Mouse (Mus musculus): ENCODE results near the gene Igsf11. TPM values are rescaled to one million over a fixed set of nuclear protein-coding genes. Genes with fewer than 3 reads are reported as not detected.

Gene Igsf11
- polyA plus RNA-seq, 1 experiment from 2014 or later = 1.8 TPM

GRCm38 (mm10) chr16:38908304-38908703 is 15.8 kb downstream of the Igsf11 start:
- H3K4me3 ChIP-seq = no peak overlapping the region
- H3K27me3 ChIP-seq = peaks cover 21% of the 10 kb centered on the region; the same call in 1 of the 2 replicates
- no peak overlapping the region for H3K9ac ChIP-seq (replicated peaks)
- peaks cover 4% of the 10 kb centered on the region; the same call in 1 of the 2 replicates for H3K4me1 ChIP-seq
- ATAC-seq (ENCODE audit: low FRiP score, low read depth) = no peak
- no peaks in the 10 kb centered on the region for H3K9me3 ChIP-seq
- WGBS = 86% methylated on average over 9 of the region's 9 CpGs
- H3K4me2 ChIP-seq (replicated peaks) = no peak overlapping the region
- H3K27ac ChIP-seq (replicated peaks) = no peak overlapping the region
- no peaks in the 10 kb centered on the region for H3K36me3 ChIP-seq

- WGBS = 87% methylated on average over 12 of the region's 12 CpGs
- H3K9me3 ChIP-seq = no peaks in the 10 kb centered on the region
- H3K4me2 ChIP-seq (replicated peaks) = no peak overlapping the region
- peaks cover 3% of the 10 kb centered on the region; the same call in 1 of the 2 replicates for H3K4me1 ChIP-seq
- no peak overlapping the region for H3K27ac ChIP-seq (replicated peaks)
- no peak for ATAC-seq (ENCODE audit: low FRiP score, low read depth)
- peaks cover 10% of the 10 kb centered on the region; the same call in 1 of the 2 replicates for H3K27me3 ChIP-seq
- no peaks in the 10 kb centered on the region for H3K36me3 ChIP-seq
- no peak overlapping the region for H3K4me3 ChIP-seq
- H3K9ac ChIP-seq (replicated peaks) = no peak overlapping the region
Measured at GRCm38 (mm10) chr16:38909506-38909905, 17.0 kb downstream of the Igsf11 start.

GRCm38 (mm10) chr16:38910088-38910487 is 17.6 kb downstream of the Igsf11 start:
- no peak overlapping the region for H3K27ac ChIP-seq (replicated peaks)
- peaks cover 3% of the 10 kb centered on the region; the same call in 1 of the 2 replicates for H3K4me1 ChIP-seq
- H3K4me2 ChIP-seq (replicated peaks) = no peak overlapping the region
- H3K9me3 ChIP-seq = no peaks in the 10 kb centered on the region
- H3K9ac ChIP-seq (replicated peaks) = no peak overlapping the region
- WGBS = 85% methylated on average over 8 of the region's 8 CpGs
- no peak for ATAC-seq (ENCODE audit: low FRiP score, low read depth)
- H3K4me3 ChIP-seq = no peak overlapping the region
- peaks cover 10% of the 10 kb centered on the region; the same call in 1 of the 2 replicates for H3K27me3 ChIP-seq
- no peaks in the 10 kb centered on the region for H3K36me3 ChIP-seq

DNA sequence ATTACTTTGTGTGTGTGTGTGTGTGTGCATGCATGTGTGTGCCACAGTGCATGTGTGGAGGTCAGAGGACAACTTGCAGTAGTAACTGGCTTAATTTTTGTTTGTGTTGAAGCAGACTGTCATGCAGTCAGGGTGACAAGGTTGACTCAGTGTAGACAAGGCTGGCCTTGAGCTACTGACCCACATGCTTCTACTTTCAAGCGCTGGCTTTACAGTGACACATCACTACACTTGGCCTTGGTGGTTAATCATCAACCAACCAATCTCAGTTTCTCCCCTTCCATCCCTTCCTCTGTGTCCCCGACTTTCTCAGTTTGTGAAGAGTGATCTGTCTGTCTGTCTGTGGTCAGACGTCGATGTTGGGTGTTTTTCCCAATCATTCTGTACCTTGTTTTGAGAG is 23.0 kb downstream of the Igsf11 start:
- H3K4me1 ChIP-seq = no peaks in the 10 kb centered on the region
- no peaks in the 10 kb centered on the region for H3K36me3 ChIP-seq
- H3K27me3 ChIP-seq = no peaks in the 10 kb centered on the region
- H3K9ac ChIP-seq (replicated peaks) = no peak overlapping the region
- no peak overlapping the region for H3K27ac ChIP-seq (replicated peaks)
- H3K4me2 ChIP-seq (replicated peaks) = no peak overlapping the region
- H3K4me3 ChIP-seq = no peak overlapping the region
- no peaks in the 10 kb centered on the region for H3K9me3 ChIP-seq
- WGBS = 94% methylated on average over 4 of the region's 4 CpGs
- ATAC-seq (ENCODE audit: low FRiP score, low read depth) = no peak

GRCm38 (mm10) chr16:38916053-38916786 is 23.7 kb downstream of the Igsf11 start:
- Histone ChIP-seq H3K27me3 (no peaks in the 10 kb centered on the region), H3K9me3 (no peaks in the 10 kb centered on the region), H3K4me3 (no peak overlapping the region), H3K4me2 (replicated peaks) (no peak overlapping the region), H3K36me3 (no peaks in the 10 kb centered on the region), H3K9ac (replicated peaks) (no peak overlapping the region), H3K27ac (replicated peaks) (no peak overlapping the region), H3K4me1 (no peaks in the 10 kb centered on the region)
- ATAC-seq (ENCODE audit: low FRiP score, low read depth) = no peak
- 90% methylated on average over 12 of the region's 12 CpGs for WGBS

GRCm38 (mm10) chr16:38916885-38917284 is 24.4 kb downstream of the Igsf11 start:
- Histone ChIP-seq H3K4me2 (replicated peaks) (no peak overlapping the region), H3K27ac (replicated peaks) (no peak overlapping the region), H3K9me3 (no peaks in the 10 kb centered on the region), H3K27me3 (no peaks in the 10 kb centered on the region), H3K4me1 (no peaks in the 10 kb centered on the region), H3K36me3 (no peaks in the 10 kb centered on the region), H3K4me3 (no peak overlapping the region), H3K9ac (replicated peaks) (no peak overlapping the region)
- WGBS = 82% methylated on average over 5 of the region's 5 CpGs
- ATAC-seq (ENCODE audit: low FRiP score, low read depth) = no peak

GRCm38 (mm10) chr16:38918121-38918520 is 25.6 kb downstream of the Igsf11 start:
- H3K9me3 ChIP-seq = no peaks in the 10 kb centered on the region
- no peak for ATAC-seq (ENCODE audit: low FRiP score, low read depth)
- no peaks in the 10 kb centered on the region for H3K36me3 ChIP-seq
- H3K4me1 ChIP-seq = no peaks in the 10 kb centered on the region
- no peaks in the 10 kb centered on the region for H3K27me3 ChIP-seq
- H3K9ac ChIP-seq (replicated peaks) = no peak overlapping the region
- no peak overlapping the region for H3K4me2 ChIP-seq (replicated peaks)
- WGBS = 89% methylated on average over 2 of the region's 2 CpGs
- no peak overlapping the region for H3K4me3 ChIP-seq
- no peak overlapping the region for H3K27ac ChIP-seq (replicated peaks)

DNA sequence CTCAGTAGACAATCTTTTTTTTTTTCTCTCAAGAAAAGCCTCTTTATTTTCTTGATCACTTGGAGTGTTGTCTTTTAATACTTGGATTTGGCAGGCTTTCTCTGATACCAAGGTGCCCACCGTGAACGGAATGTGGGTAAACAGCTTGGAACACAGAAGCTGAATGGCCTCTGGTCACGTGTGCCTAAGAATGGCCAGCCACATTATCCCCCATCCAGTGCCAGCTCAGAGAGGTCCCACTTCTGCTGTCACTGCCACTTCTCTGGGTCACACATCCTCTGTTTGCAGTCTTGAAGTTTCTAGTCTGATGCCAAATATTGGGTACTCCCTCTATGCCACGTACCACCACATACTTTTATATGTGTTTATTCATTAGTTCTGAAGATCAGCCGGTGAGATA is 28.0 kb downstream of the Igsf11 start:
- Histone ChIP-seq H3K9me3 (no peaks in the 10 kb centered on the region), H3K27ac (replicated peaks) (no peak overlapping the region), H3K4me1 (no peaks in the 10 kb centered on the region), H3K36me3 (no peaks in the 10 kb centered on the region), H3K4me2 (replicated peaks) (no peak overlapping the region), H3K27me3 (no peaks in the 10 kb centered on the region), H3K4me3 (no peak overlapping the region), H3K9ac (replicated peaks) (no peak overlapping the region)
- 86% methylated on average over 5 of the region's 5 CpGs for WGBS
- no peak for ATAC-seq (ENCODE audit: low FRiP score, low read depth)

DNA sequence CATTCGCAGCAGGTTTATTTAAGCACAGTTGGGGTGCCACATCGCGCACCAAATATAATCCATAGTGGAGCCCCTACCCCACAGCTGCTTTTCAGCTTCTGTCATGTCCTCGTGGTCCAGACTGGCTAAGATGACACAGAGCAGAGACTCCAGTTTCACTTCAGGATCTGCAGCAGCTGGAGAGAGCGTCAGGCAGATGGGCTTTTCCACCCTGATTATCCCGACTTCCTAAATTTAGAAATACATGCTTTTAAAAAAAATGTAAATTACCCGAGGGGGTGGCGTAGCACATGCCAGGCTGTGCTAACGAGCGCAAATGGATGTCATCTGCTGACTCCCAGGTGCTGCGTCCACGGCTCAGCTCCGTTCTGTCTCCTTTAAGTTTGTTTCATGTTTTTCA is 32.5 kb downstream of the Igsf11 start:
- H3K4me1 ChIP-seq = no peaks in the 10 kb centered on the region
- no peaks in the 10 kb centered on the region for H3K27me3 ChIP-seq
- WGBS = 70% methylated on average over 13 of the region's 13 CpGs
- peak; percentile 56 for ATAC-seq (ENCODE audit: low FRiP score, low read depth)
- no peaks in the 10 kb centered on the region for H3K9me3 ChIP-seq
- H3K4me2 ChIP-seq (replicated peaks) = no peak overlapping the region
- no peaks in the 10 kb centered on the region for H3K36me3 ChIP-seq
- H3K9ac ChIP-seq (replicated peaks) = no peak overlapping the region
- H3K4me3 ChIP-seq = no peak overlapping the region
- H3K27ac ChIP-seq (replicated peaks) = no peak overlapping the region

DNA sequence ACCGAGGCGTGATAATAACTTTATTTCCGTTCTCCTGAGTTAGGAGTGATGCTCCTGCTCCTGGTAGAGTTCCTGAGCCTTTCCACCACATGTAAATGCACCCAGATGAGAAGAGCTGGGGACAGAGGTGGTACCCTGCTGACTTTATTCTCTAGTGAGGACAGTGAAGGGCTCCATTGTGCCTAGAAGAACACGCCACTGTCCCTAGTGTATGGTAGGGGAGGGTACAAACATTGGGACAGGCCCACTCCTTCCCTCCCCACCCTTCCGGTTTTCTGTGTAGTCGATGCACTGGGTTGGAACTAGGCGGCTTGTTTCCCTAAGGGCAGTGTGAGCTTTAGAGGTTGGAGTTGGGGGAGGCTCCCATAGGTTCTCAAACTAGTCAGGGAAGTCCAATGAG is 36.3 kb downstream of the Igsf11 start:
- H3K4me2 ChIP-seq (replicated peaks) = no peak overlapping the region
- no peak overlapping the region for H3K9ac ChIP-seq (replicated peaks)
- WGBS = 91% methylated on average over 7 of the region's 7 CpGs

GRCm38 (mm10) chr16:38931519-38931918 is 39.0 kb downstream of the Igsf11 start:
- ATAC-seq (ENCODE audit: low FRiP score, low read depth) = no peak
- no peaks in the 10 kb centered on the region for H3K9me3 ChIP-seq
- 91% methylated on average over 6 of the region's 6 CpGs for WGBS

More for the DNA sequence above, 36.3 kb downstream of the Igsf11 start:
- Histone ChIP-seq H3K36me3 (no peaks in the 10 kb centered on the region), H3K4me3 (no peak overlapping the region), H3K27ac (replicated peaks) (no peak overlapping the region), H3K9me3 (no peaks in the 10 kb centered on the region), H3K27me3 (no peaks in the 10 kb centered on the region), H3K4me1 (no peaks in the 10 kb centered on the region)
- ATAC-seq (ENCODE audit: low FRiP score, low read depth) = no peak

DNA sequence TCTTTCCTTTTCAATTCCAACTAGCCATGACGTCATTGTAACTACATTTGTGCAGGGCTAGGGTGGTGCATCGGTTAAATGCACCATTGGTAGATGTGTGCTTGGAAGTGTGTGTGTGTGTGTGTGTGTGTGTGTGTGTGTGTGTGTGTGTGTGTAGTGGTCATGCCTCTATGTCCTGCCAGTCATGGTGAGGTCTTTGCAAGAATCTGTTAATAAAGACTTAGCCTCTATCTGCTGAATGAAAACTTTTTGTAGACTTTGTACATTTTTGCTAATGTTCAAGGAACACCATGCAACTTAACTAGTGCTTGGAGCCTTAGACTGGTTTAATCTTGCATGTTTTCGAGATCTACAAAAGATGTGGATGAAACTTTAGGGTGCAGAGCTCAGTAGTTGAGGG is 48.3 kb downstream of the Igsf11 start:
- Histone ChIP-seq H3K4me3 (no peak overlapping the region), H3K9me3 (no peaks in the 10 kb centered on the region), H3K27ac (replicated peaks) (peak overlapping the region; percentile 61), H3K4me2 (replicated peaks) (no peak overlapping the region), H3K36me3 (no peaks in the 10 kb centered on the region), H3K9ac (replicated peaks) (no peak overlapping the region), H3K27me3 (no peaks in the 10 kb centered on the region), H3K4me1 (peaks cover 28% of the 10 kb centered on the region)
- peak; percentile 64 for ATAC-seq (ENCODE audit: low FRiP score, low read depth)
- 74% methylated on average over 3 of the region's 3 CpGs for WGBS

More at GRCm38 (mm10) chr16:38931519-38931918, 39.0 kb downstream of the Igsf11 start:
- no peak overlapping the region for H3K4me3 ChIP-seq
- H3K27ac ChIP-seq (replicated peaks) = no peak overlapping the region
- no peaks in the 10 kb centered on the region for H3K4me1 ChIP-seq
- H3K4me2 ChIP-seq (replicated peaks) = no peak overlapping the region
- H3K36me3 ChIP-seq = no peaks in the 10 kb centered on the region
- H3K27me3 ChIP-seq = no peaks in the 10 kb centered on the region
- H3K9ac ChIP-seq (replicated peaks) = no peak overlapping the region

- Histone ChIP-seq H3K9ac (replicated peaks) (no peak overlapping the region), H3K4me2 (replicated peaks) (no peak overlapping the region), H3K27me3 (no peaks in the 10 kb centered on the region), H3K36me3 (no peaks in the 10 kb centered on the region), H3K4me1 (peaks cover 31% of the 10 kb centered on the region), H3K27ac (replicated peaks) (peak overlapping the region; percentile 61), H3K9me3 (no peaks in the 10 kb centered on the region), H3K4me3 (no peak overlapping the region)
- WGBS = 27% methylated on average over 6 of the region's 6 CpGs
- ATAC-seq (ENCODE audit: low FRiP score, low read depth) = peak; percentile 89
Measured at GRCm38 (mm10) chr16:38941275-38941674, 48.8 kb downstream of the Igsf11 start.
